Comparison of ENCODE assay signal across 9 mouse cellular contexts in the genomic region with DNA sequence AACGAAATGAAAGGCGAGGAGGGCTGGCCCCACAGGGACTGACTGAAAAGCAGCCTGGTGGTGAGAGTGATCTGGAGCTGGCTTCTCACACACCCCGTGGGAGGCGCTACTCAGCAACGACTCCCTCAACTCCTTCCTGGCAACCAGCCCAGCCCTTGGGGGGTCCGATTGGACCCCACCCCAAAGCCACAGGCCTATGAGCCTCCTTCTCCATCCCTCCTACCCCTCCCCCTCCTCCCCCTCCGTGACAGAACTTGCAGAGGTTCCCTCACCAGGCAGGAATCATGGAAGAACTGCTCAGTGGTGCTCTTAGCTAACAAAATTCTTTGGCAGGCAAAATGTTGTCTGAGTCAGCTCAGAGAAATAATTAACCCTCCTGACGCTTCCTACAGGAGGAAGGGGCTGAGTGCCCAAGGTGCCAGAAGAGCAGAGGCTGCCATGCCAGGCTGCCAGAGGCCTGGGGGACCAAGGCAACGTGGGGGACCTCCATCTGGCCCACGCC. TPM values are rescaled to one million over a fixed set of nuclear protein-coding genes. Genes with fewer than 3 reads are reported as not detected.
A peak's percentile ranks its signal among the peaks of the same experiment; 100 is the strongest.
DNase-seq lines count a peak whose midpoint lies in the region; ATAC-seq lines count a peak whose summit lies in the region.
"Had no signal": no experiment of that assay in that cellular context is flagged by ENCODE, and none has a peak within 500 bp of the region (broad histone marks: within the 10 kb centered on the region; RNA-seq: fewer than 3 reads in every experiment).

No protein-coding gene starts in this region.

- DNase-seq in cerebellum, postnatal 10 days, result peak; percentile 65 to 78
- DNase-seq in cerebellum, adult 9-10 months, result no peak
- peak; percentile 62 for DNase-seq in ovary, postnatal 36 days (ENCODE audit: low spot score)
- DNase-seq in ovary, postnatal 10 days (ENCODE audit: low spot score), result no peak
- DNase-seq in heart, postnatal 4 days, result peak; percentile 72
- peak; percentile 34 for DNase-seq in limb, embryonic 10.5 days (ENCODE audit: low spot score)
- DNase-seq in thymus, adult 18-20 months, result no peak

- 28% methylated on average over 10 of the region's 10 CpGs for WGBS in limb, embryonic 10.5 days

- peaks cover 50% of the 10 kb centered on the region for H3K4me1 ChIP-seq in limb, embryonic 10.5 days

- H3K4me3 ChIP-seq in limb, embryonic 10.5 days, result no peak overlapping the region
- H3K4me3 ChIP-seq: liver, embryonic 15.5 days had no signal

- ATAC-seq in monocyte, adult 5-6 weeks (replicated peaks; ENCODE audit: insufficient number of reproducible peaks, low FRiP score, low TSS enrichment, poor library complexity, severe bottlenecking), result no peak

- H3K27ac ChIP-seq in limb, embryonic 10.5 days, result peak overlapping the region; percentile 19; the same call in 1 of the 2 replicates
- H3K27ac ChIP-seq: liver, embryonic 15.5 days had no signal

- no peaks in the 10 kb centered on the region for H3K9me3 ChIP-seq in limb, embryonic 10.5 days (replicated peaks)
- H3K9me3 ChIP-seq: liver, embryonic 15.5 days had no signal

- no peaks in the 10 kb centered on the region for H3K36me3 ChIP-seq in limb, embryonic 10.5 days
- H3K36me3 ChIP-seq: liver, embryonic 15.5 days had no signal

- 0 out of 2 replicates have a peak, but pooled peaks cover 3% of the 10 kb centered on the region for H3K27me3 ChIP-seq in limb, embryonic 10.5 days (ENCODE audit: low read depth, poor library complexity, severe bottlenecking)
- H3K27me3 ChIP-seq: liver, embryonic 15.5 days had no signal

RNA-seq across cellular contexts. Expression of gene Srp9, which starts 29.2 kb away (rescaled TPM):
- 10 to 100 TPM; 48.7 to 50.8 TPM for total RNA-seq in heart, postnatal 4 days (2021)
- polyA plus RNA-seq in limb, embryonic 10.5 days (2016; fragmentation: Nextera tagmentation; extraction: Ambion mirVana), result 168 TPM in 2 replicates
- 122 to 171 TPM (median 147 TPM) in 3 replicates for total RNA-seq in monocyte, adult 5-6 weeks (2017)

Comparison
In these comparisons a context has a peak if more than half of its experiments do, and no peak if none do; other contexts are left out.
1. DNase-seq: peak in cerebellum, postnatal 10 days (2 of 2), ovary, postnatal 36 days (single experiment), heart, postnatal 4 days (single experiment) and limb, embryonic 10.5 days (single experiment); none in cerebellum, adult 9-10 months (single experiment), ovary, postnatal 10 days (single experiment) and thymus, adult 18-20 months (0 of 2).